Comparison of ENCODE assay signal across 17 mouse cellular contexts in genomic region chr10:79538873-79539272, GRCm38 (mm10). TPM values are rescaled to one million over a fixed set of nuclear protein-coding genes. Genes with fewer than 3 reads are reported as not detected.
DNase-seq lines count a peak whose midpoint lies in the region; ATAC-seq and TF ChIP-seq lines count a peak whose summit lies in the region.
"Had no signal": no experiment of that assay in that cellular context is flagged by ENCODE, and none has a peak within 500 bp of the region (broad histone marks: within the 10 kb centered on the region; RNA-seq: fewer than 3 reads in every experiment).

No protein-coding gene starts in this region.

- ATAC-seq in hematopoietic stem cell, adult 5-6 weeks (replicated peaks in 1 of 2; ENCODE audit: insufficient read depth in 1 of 2, low FRiP score in 2 of 2, low TSS enrichment in 1 of 2, low read depth in 1 of 2, poor library complexity in 2 of 2, severe bottlenecking in 2 of 2) = peak; percentile 86 to 96
- ATAC-seq: forebrain, postnatal 0 days had no signal

- TF ChIP-seq POLR2A in kidney, adult 2 months (IDR thresholded peaks at IDR 0.05; ENCODE audit: low read depth, low read length) = no peak
- no peak for TF ChIP-seq POLR2A in lung, adult 2 months (IDR thresholded peaks at IDR 0.05; ENCODE audit: borderline replicate concordance, extremely low read depth, low read depth, low read length)
- no peak for TF ChIP-seq POLR2A in bone marrow macrophage, adult 2 months (IDR thresholded peaks at IDR 0.05; ENCODE audit: borderline replicate concordance, low read depth, low read length)

- no peak overlapping the region for H3K4me3 ChIP-seq in kidney, adult 2 months (ENCODE audit: insufficient read depth, low read depth, low read length)
- H3K4me3 ChIP-seq in lung, adult 2 months (replicated peaks; ENCODE audit: extremely low read depth, low read depth, low read length) = no peak overlapping the region
- H3K4me3 ChIP-seq in bone marrow macrophage, adult 2 months (ENCODE audit: insufficient read depth, low read length) = no peak overlapping the region
- H3K4me3 ChIP-seq: heart, embryonic 13.5 days; midbrain, embryonic 10.5 days; stomach, embryonic 15.5 days had no signal

- no peaks in the 10 kb centered on the region for H3K4me1 ChIP-seq in kidney, adult 2 months (ENCODE audit: control insufficient read depth, insufficient read depth, low read length)
- no peaks in the 10 kb centered on the region; the same call in 1 of the 2 replicates for H3K4me1 ChIP-seq in lung, adult 2 months (ENCODE audit: control insufficient read depth, insufficient read depth, low read length)
- peaks cover 27% of the 10 kb centered on the region for H3K4me1 ChIP-seq in bone marrow macrophage, adult 2 months (ENCODE audit: control insufficient read depth, insufficient read depth, low read length)

- no peaks in the 10 kb centered on the region; the same call in 1 of the 2 replicates for H3K36me3 ChIP-seq in kidney, adult 2 months (ENCODE audit: control insufficient read depth, insufficient read depth, low read length)

- no peak for TF ChIP-seq CTCF in kidney, adult 2 months (conservative IDR thresholded peaks at IDR 0.05; ENCODE audit: insufficient read depth, insufficient read length, low read depth, low read length)
- no peak for TF ChIP-seq CTCF in lung, adult 2 months (IDR thresholded peaks at IDR 0.05; ENCODE audit: insufficient read depth, low read length)
- TF ChIP-seq CTCF in bone marrow macrophage, adult 2 months (IDR thresholded peaks at IDR 0.05; ENCODE audit: low read depth, low read length) = no peak

- H3K27ac ChIP-seq in kidney, adult 2 months (ENCODE audit: insufficient read depth, low read depth, low read length) = no peak overlapping the region
- peak overlapping the region; percentile 65 for H3K27ac ChIP-seq in bone marrow macrophage, adult 2 months (ENCODE audit: insufficient read depth, low read depth, low read length)
- H3K27ac ChIP-seq: heart, embryonic 13.5 days; liver, embryonic 14.5 days; midbrain, embryonic 10.5 days; stomach, embryonic 15.5 days had no signal

- peak; percentile 19 for DNase-seq in kidney, adult 2 months
- DNase-seq in kidney, adult 18-20 months = no peak
- peak; percentile 27 for DNase-seq in lung, postnatal 36 days
- DNase-seq in lung, adult 2 months = no peak
- no peak for DNase-seq in testis, postnatal 10 days (ENCODE audit: low spot score)
- no peak for DNase-seq in spleen, postnatal 10 days (ENCODE audit: low spot score in 2 of 2)
- DNase-seq: adrenal gland, postnatal 10 days; forebrain, postnatal 0 days; gastrocnemius, postnatal 10 days; kidney, adult 11 months had no signal

- no peaks in the 10 kb centered on the region for H3K27me3 ChIP-seq in kidney, adult 2 months (replicated peaks; ENCODE audit: control insufficient read depth, insufficient read depth, low read length)
- H3K27me3 ChIP-seq: stomach, embryonic 15.5 days had no signal

- 37% methylated on average over 4 of the region's 4 CpGs for WGBS in kidney, adult 2 months
- WGBS in lung, adult 2 months = 34% methylated on average over 4 of the region's 4 CpGs

RNA-seq across cellular contexts. Expression of gene Plpp2, which starts 5.3 kb away (rescaled TPM):
- polyA plus RNA-seq in kidney, adult 2 months (2012; rRNA removed) = 58.1 and 66.2 TPM in 2 replicates
- polyA plus RNA-seq in lung, adult 2 months (2012; rRNA removed) = 27.9 and 30.4 TPM in 2 replicates
- 16.9 and 21.1 TPM in 2 replicates for polyA plus RNA-seq in bone marrow macrophage, adult 2 months (2012; ENCODE audit: insufficient read depth, insufficient read length, missing spikeins)
- total RNA-seq in hematopoietic stem cell, adult 5-6 weeks (2017) = 7.4 and 11.1 TPM in 2 replicates

RNA-seq across cellular contexts. Expression of gene Mier2, which starts 16.1 kb away (rescaled TPM):
- 35.0 and 45.0 TPM in 2 replicates for polyA plus RNA-seq in kidney, adult 2 months (2012; rRNA removed)
- polyA plus RNA-seq in lung, adult 2 months (2012; rRNA removed) = 62.5 and 71.8 TPM in 2 replicates
- 32.1 and 35.1 TPM in 2 replicates for polyA plus RNA-seq in bone marrow macrophage, adult 2 months (2012; ENCODE audit: insufficient read depth, insufficient read length, missing spikeins)
- 17.9 and 18.5 TPM in 2 replicates for total RNA-seq in hematopoietic stem cell, adult 5-6 weeks (2017)

RNA-seq across cellular contexts. Expression of gene Theg, which starts 48.3 kb away (rescaled TPM):
- polyA plus RNA-seq in kidney, adult 2 months (2012; rRNA removed) = 0.05 TPM in 1 of 2 replicates, not detected in the other
- not detected in 2 replicates for polyA plus RNA-seq in lung, adult 2 months (2012; rRNA removed)
- not detected in 2 replicates for polyA plus RNA-seq in bone marrow macrophage, adult 2 months (2012; ENCODE audit: insufficient read depth, insufficient read length, missing spikeins)
- total RNA-seq in hematopoietic stem cell, adult 5-6 weeks (2017) = not detected in 2 replicates
- total RNA-seq: adrenal gland, postnatal 10 days; forebrain, postnatal 0 days; gastrocnemius, postnatal 10 days had no signal
- polyA plus RNA-seq: forebrain, postnatal 0 days; heart, embryonic 13.5 days; hindbrain, embryonic 11.5 days; liver, embryonic 14.5 days; midbrain, embryonic 10.5 days; stomach, embryonic 15.5 days had no signal

Comparison
In these comparisons a context has a peak if more than half of its experiments do, and no peak if none do; other contexts are left out.
1. DNase-seq: peak in kidney, adult 2 months (single experiment) and lung, postnatal 36 days (single experiment); none in kidney, adult 18-20 months (single experiment), lung, adult 2 months (single experiment), testis, postnatal 10 days (single experiment) and spleen, postnatal 10 days (0 of 2).